Mouse (Mus musculus): ENCODE results near the gene Trabd. TPM values are rescaled to one million over a fixed set of nuclear protein-coding genes. Genes with fewer than 3 reads are reported as not detected.

Trabd gene
- 38.7 and 39.7 TPM in 2 replicates for polyA plus RNA-seq (2014; fragmentation: Nextera tagmentation; extraction: Ambion mirVana)

- no peaks in the 10 kb centered on the region for H3K9me3 ChIP-seq (ENCODE audit: control insufficient read depth, low read length)
- H3K4me2 ChIP-seq (ENCODE audit: low read length): peak within 1 kb of the TSS; percentile 93
- DNase-seq: no peak
- H3K36me3 ChIP-seq (ENCODE audit: control insufficient read depth, insufficient read depth, low read length): peaks cover 12% of the 10 kb centered on the region; the same call in 1 of the 2 replicates
- peaks cover 29% of the 10 kb centered on the region for H3K4me1 ChIP-seq (ENCODE audit: control insufficient read depth, insufficient read depth, low read length)
- H3K27me3 ChIP-seq (ENCODE audit: control insufficient read depth, insufficient read depth, low read length): no peaks in the 10 kb centered on the region
- peak within 1 kb of the TSS; percentile 80 for H3K4me3 ChIP-seq (replicated peaks; ENCODE audit: low read depth, low read length)
- ATAC-seq (ENCODE audit: low FRiP score, low TSS enrichment): no peak
- H3K9ac ChIP-seq (replicated peaks; ENCODE audit: low read length): peak within 1 kb of the TSS; percentile 85
- 23% methylated on average over 11 of the region's 11 CpGs for WGBS
- peak within 1 kb of the TSS; percentile 89 for H3K27ac ChIP-seq (replicated peaks; ENCODE audit: low read depth, low read length)
These were observed at the start of gene Trabd for GRCm38 (mm10) chr15:89074613-89075477. TSS of gene Trabd (plus strand) at chr15:89075124.

GRCm38 (mm10) chr15:89044381-89044780 is 30.5 kb upstream of the Trabd start:
- peaks cover 6% of the 10 kb centered on the region; the same call in 1 of the 2 replicates for H3K9me3 ChIP-seq (ENCODE audit: control insufficient read depth, low read length)
- H3K4me1 ChIP-seq (ENCODE audit: control insufficient read depth, insufficient read depth, low read length): no peaks in the 10 kb centered on the region
- no peak overlapping the region for H3K4me3 ChIP-seq (replicated peaks; ENCODE audit: low read depth, low read length)
- no peak overlapping the region for H3K4me2 ChIP-seq (ENCODE audit: low read length)
- H3K9ac ChIP-seq (replicated peaks; ENCODE audit: low read length): no peak overlapping the region
- ATAC-seq (ENCODE audit: low FRiP score, low TSS enrichment): no peak
- H3K36me3 ChIP-seq (ENCODE audit: control insufficient read depth, insufficient read depth, low read length): no peaks in the 10 kb centered on the region
- no peaks in the 10 kb centered on the region for H3K27me3 ChIP-seq (ENCODE audit: control insufficient read depth, insufficient read depth, low read length)
- no peak for DNase-seq
- no peak overlapping the region for H3K27ac ChIP-seq (replicated peaks; ENCODE audit: low read depth, low read length)
- 78% methylated on average over 5 of the region's 5 CpGs for WGBS

- H3K27ac ChIP-seq (replicated peaks; ENCODE audit: low read depth, low read length): no peak overlapping the region
- ATAC-seq (ENCODE audit: low FRiP score, low TSS enrichment): no peak
- peaks cover 6% of the 10 kb centered on the region; the same call in 1 of the 2 replicates for H3K9me3 ChIP-seq (ENCODE audit: control insufficient read depth, low read length)
- H3K4me2 ChIP-seq (ENCODE audit: low read length): no peak overlapping the region
- H3K27me3 ChIP-seq (ENCODE audit: control insufficient read depth, insufficient read depth, low read length): no peaks in the 10 kb centered on the region
- DNase-seq: no peak
- no peak overlapping the region for H3K4me3 ChIP-seq (replicated peaks; ENCODE audit: low read depth, low read length)
- no peaks in the 10 kb centered on the region for H3K4me1 ChIP-seq (ENCODE audit: control insufficient read depth, insufficient read depth, low read length)
- H3K9ac ChIP-seq (replicated peaks; ENCODE audit: low read length): no peak overlapping the region
- H3K36me3 ChIP-seq (ENCODE audit: control insufficient read depth, insufficient read depth, low read length): no peaks in the 10 kb centered on the region
- 71% methylated on average over 4 of the region's 4 CpGs for WGBS
These were observed 28.6 kb upstream of the Trabd start for GRCm38 (mm10) chr15:89046356-89046755.

- Histone ChIP-seq H3K4me1 (ENCODE audit: control insufficient read depth, insufficient read depth, low read length) (peaks cover 7% of the 10 kb centered on the region), H3K9me3 (ENCODE audit: control insufficient read depth, low read length) (no peaks in the 10 kb centered on the region), H3K27me3 (ENCODE audit: control insufficient read depth, insufficient read depth, low read length) (no peaks in the 10 kb centered on the region; the same call in 1 of the 2 replicates), H3K4me3 (replicated peaks; ENCODE audit: low read depth, low read length) (no peak overlapping the region), H3K4me2 (ENCODE audit: low read length) (no peak overlapping the region), H3K9ac (replicated peaks; ENCODE audit: low read length) (no peak overlapping the region), H3K36me3 (ENCODE audit: control insufficient read depth, insufficient read depth, low read length) (no peaks in the 10 kb centered on the region), H3K27ac (replicated peaks; ENCODE audit: low read depth, low read length) (no peak overlapping the region)
- 92% methylated on average over 7 of the region's 7 CpGs for WGBS
- ATAC-seq (ENCODE audit: low FRiP score, low TSS enrichment) (no peak), DNase-seq (no peak)
These were observed 20.3 kb upstream of the Trabd start for GRCm38 (mm10) chr15:89054666-89055065.

- WGBS: 38% methylated on average over 6 of the region's 6 CpGs
- ATAC-seq (ENCODE audit: low FRiP score, low TSS enrichment): no peak
- peak overlapping the region; percentile 79; the same call in 1 of the 2 replicates for H3K27ac ChIP-seq (replicated peaks; ENCODE audit: low read depth, low read length)
- H3K4me2 ChIP-seq (ENCODE audit: low read length): peak overlapping the region; percentile 88
- peak overlapping the region; percentile 72 for H3K4me3 ChIP-seq (replicated peaks; ENCODE audit: low read depth, low read length)
- peaks cover 17% of the 10 kb centered on the region for H3K4me1 ChIP-seq (ENCODE audit: control insufficient read depth, insufficient read depth, low read length)
- peak overlapping the region; percentile 84 for H3K9ac ChIP-seq (replicated peaks; ENCODE audit: low read length)
- DNase-seq: no peak
- no peaks in the 10 kb centered on the region; the same call in 1 of the 2 replicates for H3K27me3 ChIP-seq (ENCODE audit: control insufficient read depth, insufficient read depth, low read length)
- H3K9me3 ChIP-seq (ENCODE audit: control insufficient read depth, low read length): no peaks in the 10 kb centered on the region
- H3K36me3 ChIP-seq (ENCODE audit: control insufficient read depth, insufficient read depth, low read length): no peaks in the 10 kb centered on the region
These were observed 16.2 kb upstream of the Trabd start for GRCm38 (mm10) chr15:89058736-89059135.

GRCm38 (mm10) chr15:89059161-89059931 is 15.6 kb upstream of the Trabd start, which contains the start of gene Panx2:
TSS of gene Panx2 (plus strand) at chr15:89059734.
- Histone ChIP-seq H3K4me2 (ENCODE audit: low read length) (peak within 1 kb of the TSS; percentile 88), H3K4me1 (ENCODE audit: control insufficient read depth, insufficient read depth, low read length) (peaks cover 17% of the 10 kb centered on the region), H3K36me3 (ENCODE audit: control insufficient read depth, insufficient read depth, low read length) (no peaks in the 10 kb centered on the region), H3K27me3 (ENCODE audit: control insufficient read depth, insufficient read depth, low read length) (no peaks in the 10 kb centered on the region; the same call in 1 of the 2 replicates), H3K4me3 (replicated peaks; ENCODE audit: low read depth, low read length) (peak within 1 kb of the TSS; percentile 72), H3K27ac (replicated peaks; ENCODE audit: low read depth, low read length) (peak within 1 kb of the TSS; percentile 79), H3K9ac (replicated peaks; ENCODE audit: low read length) (peak within 1 kb of the TSS; percentile 84), H3K9me3 (ENCODE audit: control insufficient read depth, low read length) (no peaks in the 10 kb centered on the region)
- 1% methylated on average over 30 of the region's 57 CpGs for WGBS
- ATAC-seq (ENCODE audit: low FRiP score, low TSS enrichment) (0 out of 2 replicates have a peak, but pooled peaks have one; percentile 38), DNase-seq (peak; percentile 75)

GRCm38 (mm10) chr15:89060032-89060681 is 14.8 kb upstream of the Trabd start:
- Histone ChIP-seq H3K9me3 (ENCODE audit: control insufficient read depth, low read length) (no peaks in the 10 kb centered on the region), H3K4me1 (ENCODE audit: control insufficient read depth, insufficient read depth, low read length) (peaks cover 17% of the 10 kb centered on the region), H3K36me3 (ENCODE audit: control insufficient read depth, insufficient read depth, low read length) (no peaks in the 10 kb centered on the region), H3K4me2 (ENCODE audit: low read length) (peak overlapping the region; percentile 88), H3K27me3 (ENCODE audit: control insufficient read depth, insufficient read depth, low read length) (no peaks in the 10 kb centered on the region; the same call in 1 of the 2 replicates), H3K4me3 (replicated peaks; ENCODE audit: low read depth, low read length) (peak overlapping the region; percentile 72), H3K27ac (replicated peaks; ENCODE audit: low read depth, low read length) (peak overlapping the region; percentile 79), H3K9ac (replicated peaks; ENCODE audit: low read length) (peak overlapping the region; percentile 84)
- 2% methylated on average over 46 of the region's 48 CpGs for WGBS
- ATAC-seq (ENCODE audit: low FRiP score, low TSS enrichment): peak; percentile 70
- DNase-seq: peak; percentile 78
